Mouse (Mus musculus): Measurements from ENCODE around the gene Stx4a.

DNA sequence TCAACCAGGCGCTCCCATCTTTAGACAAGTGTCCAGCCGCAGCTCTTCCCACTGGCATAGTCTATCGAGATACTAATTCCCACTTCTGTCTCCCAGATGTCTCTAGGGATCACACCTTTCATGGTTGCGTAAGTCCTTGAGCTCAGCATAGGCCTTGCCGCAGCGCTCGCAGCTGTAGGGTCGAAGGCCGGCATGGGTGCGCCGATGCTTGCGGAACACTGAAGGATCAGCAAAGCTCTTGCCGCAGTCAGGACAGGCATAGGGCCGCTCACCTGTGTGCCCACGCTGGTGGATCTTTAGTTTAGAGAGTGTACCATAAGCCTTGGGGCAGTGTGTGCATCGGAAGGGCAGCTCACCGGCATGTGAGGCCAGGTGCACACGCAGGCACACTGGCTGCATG is 43.5 kb downstream of the Stx4a start:
- TF ChIP-seq EP300 (IDR thresholded peaks at IDR 0.05) (no peak), CTCF (IDR thresholded peaks at IDR 0.05) (no peak)
